Mouse (Mus musculus) v-Abl transformed pro-B cells (cell line): ENCODE measurements around the gene Nckap5l.
"Not testable (repeated sequence)": the region's sequence is repeated elsewhere in the genome, so short reads cannot be mapped to it uniquely, and the experiment has no call there.

Experiments used
- in situ Hi-C, 2 experiments: fragments of 400-800 bp; cut with MboI; formaldehyde crosslinking; loops; one replicate each; pipeline ENCODE4 v1.15.1; 2025; ENCODE audit not compliant: unreplicated experiment in 2 of 2

The Nckap5l gene

GRCm38 (mm10) chr15:99405150-99405549 is 52.4 kb downstream of the Nckap5l start:
- in situ Hi-C loops: no loop called here

GRCm38 (mm10) chr15:99403159-99403889 is 54.2 kb downstream of the Nckap5l start:
- in situ Hi-C loops: no loop called here

DNA sequence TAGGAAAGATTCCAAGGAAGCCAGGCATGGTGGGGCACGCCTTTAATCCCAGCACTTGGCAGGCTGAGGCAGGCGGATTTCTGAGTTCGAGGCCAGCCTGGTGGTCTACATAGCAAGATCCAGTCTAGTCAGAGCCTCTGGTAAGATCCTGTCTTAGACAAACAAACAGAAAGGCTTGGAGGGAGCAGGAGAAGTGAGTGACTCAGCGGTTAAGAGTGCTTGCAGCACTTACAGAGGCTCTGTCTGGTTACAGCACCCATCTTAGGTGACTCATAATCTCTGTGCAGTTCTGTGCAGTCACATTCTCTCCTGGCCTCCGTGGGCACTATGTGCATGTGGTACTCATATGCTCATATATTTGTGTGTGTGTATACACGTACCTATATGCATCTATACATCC is 56.9 kb downstream of the Nckap5l start:
- in situ Hi-C loops: no loop called here

GRCm38 (mm10) chr15:99399503-99400245 is 57.9 kb downstream of the Nckap5l start:
- in situ Hi-C loops: loop anchor here in 1 of 2 experiments (10.0 kb wide), 1 partner anchor 365 kb away; no protein-coding TSS in a partner anchor

DNA sequence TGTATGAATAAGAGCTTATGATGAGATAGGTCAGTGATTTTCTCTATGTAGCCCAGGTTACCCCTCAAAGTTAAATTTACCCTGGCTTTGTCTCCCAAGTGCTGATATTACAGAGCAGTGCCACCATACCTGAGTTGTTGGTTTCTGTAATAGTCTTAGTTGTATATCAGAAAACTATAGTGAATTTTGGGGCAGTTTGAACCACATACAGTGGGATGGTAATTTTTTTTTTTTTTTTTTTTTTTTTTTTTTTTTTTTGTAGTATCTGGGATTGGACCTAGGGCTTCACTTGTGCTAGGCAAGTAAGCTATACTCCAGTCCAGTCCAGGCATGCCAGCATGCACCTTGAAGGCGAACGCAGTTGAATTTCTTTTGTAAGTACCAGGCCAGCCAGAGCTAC is 59.9 kb downstream of the Nckap5l start:
- in situ Hi-C loops: loop anchor here in 1 of 2 experiments (10.0 kb wide), 1 partner anchor 363 kb away; no protein-coding TSS in a partner anchor

DNA sequence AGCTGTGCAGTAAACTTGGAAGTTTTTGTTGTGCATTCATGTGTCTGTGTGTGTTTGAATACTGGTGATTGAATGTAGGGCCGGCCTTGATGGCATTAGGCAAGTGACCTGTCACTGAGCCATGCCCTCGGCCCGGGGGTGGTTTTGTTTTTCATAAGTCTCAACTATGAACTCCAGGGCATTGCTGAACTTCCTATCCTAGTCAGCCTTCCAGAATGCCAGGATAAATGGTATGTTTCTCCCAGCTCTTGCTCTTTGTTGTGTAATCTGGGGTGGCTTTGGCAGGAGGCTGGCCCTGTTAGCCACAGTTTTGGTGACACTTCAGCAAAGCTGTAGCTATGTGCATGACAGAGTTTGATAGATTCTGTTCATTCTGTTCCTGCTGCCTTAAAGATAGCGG is 60.7 kb downstream of the Nckap5l start:
- in situ Hi-C loops: loop anchor here in 1 of 2 experiments (10.0 kb wide), 1 partner anchor 362 kb away; no protein-coding TSS in a partner anchor

DNA sequence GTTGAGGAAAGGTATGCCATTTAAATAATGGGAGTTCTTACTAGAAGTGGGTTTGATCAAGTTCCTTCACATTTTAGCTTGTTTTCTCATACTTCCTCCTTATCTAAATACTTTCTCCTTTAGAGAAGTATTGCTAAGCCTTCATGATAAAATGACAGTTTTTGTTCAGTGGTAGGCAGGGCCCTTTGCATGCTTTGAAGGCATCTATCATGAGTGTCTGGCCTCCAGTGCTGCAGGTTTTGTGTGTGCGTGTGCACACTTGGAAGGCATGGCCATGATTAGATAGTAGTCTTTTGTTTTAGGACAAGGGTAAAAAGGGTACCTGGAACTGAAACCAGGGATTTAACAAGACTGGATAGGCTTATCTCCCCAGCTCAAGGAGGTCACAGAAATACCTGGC is 61.1 kb downstream of the Nckap5l start:
- in situ Hi-C loops: loop anchor here in 1 of 2 experiments (10.0 kb wide), 1 partner anchor 362 kb away; no protein-coding TSS in a partner anchor

- in situ Hi-C loops: loop anchor here in 1 of 2 experiments (10.0 kb wide), 1 partner anchor 359 kb away; no protein-coding TSS in a partner anchor
Measured at GRCm38 (mm10) chr15:99393386-99394252, 63.9 kb downstream of the Nckap5l start.

GRCm38 (mm10) chr15:99392486-99393385 is 64.8 kb downstream of the Nckap5l start, which contains the start of gene Tmbim6:
TSS of gene Tmbim6 (plus strand) at chr15:99392882.
- in situ Hi-C loops: loop anchor here in 1 of 2 experiments (10.0 kb wide), 1 partner anchor 358 kb away; no protein-coding TSS in a partner anchor

DNA sequence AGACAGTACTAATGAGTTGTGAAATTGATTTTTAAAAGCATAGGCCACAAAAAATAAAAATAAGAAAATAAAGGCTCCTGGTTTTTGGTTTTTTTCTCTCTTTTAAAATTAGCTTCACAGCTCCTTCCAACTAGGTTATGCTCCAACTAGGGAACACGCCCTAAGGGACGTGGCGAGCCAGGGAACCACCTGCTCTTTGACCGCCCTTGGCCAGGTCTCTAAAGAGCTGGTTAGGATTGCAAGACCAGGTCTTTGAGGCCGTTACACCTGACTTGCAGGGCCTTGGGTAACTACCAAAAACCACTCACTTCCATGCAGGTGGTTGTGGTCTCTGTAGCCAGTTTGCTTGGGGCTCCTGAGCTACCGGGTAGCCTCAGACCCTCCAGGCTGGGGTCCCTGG is 65.6 kb downstream of the Nckap5l start:
- in situ Hi-C loops: loop anchor here in 1 of 2 experiments (10.0 kb wide), 1 partner anchor 357 kb away; no protein-coding TSS in a partner anchor

DNA sequence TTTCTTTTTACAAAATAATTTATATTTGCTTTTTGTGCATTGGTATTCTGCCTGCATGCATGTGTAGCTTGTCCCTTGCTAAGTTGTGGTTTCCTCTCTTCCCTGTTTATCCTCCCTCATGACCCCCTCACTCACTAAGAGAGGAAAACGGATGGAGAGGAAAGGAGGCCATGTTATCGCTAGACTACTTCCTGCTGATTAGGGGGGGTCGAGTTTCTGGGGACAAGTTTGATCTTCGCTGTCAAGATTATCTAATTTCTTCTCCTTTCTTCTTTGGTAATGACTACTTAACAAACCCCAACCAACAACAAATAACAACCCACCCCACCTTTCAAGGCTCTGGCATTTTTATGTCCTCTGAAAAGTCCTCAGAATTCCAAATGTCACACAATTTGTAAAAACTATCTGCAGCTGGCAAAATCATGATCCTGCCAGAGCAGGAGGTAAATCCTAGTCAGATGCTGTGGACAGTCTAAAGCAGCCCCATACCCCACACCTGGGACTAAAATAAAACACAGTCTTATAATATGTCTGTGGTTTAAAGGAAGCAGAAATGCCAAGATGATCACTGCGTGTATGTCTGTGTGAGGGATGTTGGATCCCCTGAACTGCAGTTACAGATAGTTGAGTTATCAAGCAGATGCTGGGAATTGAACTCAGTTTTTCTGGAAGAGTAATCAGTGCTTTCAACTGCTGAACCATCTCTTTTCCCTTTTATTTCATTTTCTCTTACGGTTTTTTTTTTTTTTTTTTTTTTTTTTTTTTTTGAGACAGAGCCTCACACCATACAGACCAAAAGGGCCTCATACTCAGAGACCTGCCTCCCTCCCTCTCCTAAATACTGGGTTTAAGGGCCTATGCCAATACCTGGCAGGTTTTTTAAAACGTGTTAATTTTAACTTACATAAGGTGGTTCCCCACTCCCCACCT is 66.8 kb downstream of the Nckap5l start:
- in situ Hi-C loops: loop anchor here in 1 of 2 experiments (10.0 kb wide), 1 partner anchor 356 kb away; no protein-coding TSS in a partner anchor

DNA sequence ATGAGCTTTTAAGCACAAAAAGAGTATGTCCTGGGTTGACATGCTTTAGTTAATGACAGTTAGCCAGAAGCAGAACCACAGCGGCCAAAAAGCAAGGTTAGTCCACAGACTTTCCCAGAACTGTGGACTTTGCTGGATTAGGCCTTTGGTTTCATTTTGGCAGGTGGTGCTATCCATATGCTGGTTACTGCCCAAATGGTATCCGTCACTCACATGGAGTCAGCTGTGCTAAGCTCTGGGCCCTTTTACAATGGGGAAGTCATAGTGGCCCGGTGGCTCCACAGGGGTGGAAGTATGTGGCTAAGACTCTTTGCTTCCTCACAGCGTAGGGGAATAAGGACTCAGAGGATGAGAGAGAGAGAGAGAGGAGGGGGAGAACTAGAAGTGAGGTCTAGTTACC is 69.6 kb downstream of the Nckap5l start:
- in situ Hi-C loops: no loop called here

GRCm38 (mm10) chr15:99386796-99387195 is 70.8 kb downstream of the Nckap5l start:
- in situ Hi-C loops: no loop called here

- in situ Hi-C loops: not testable (repeated sequence)
Measured at GRCm38 (mm10) chr15:99386110-99386509, 71.4 kb downstream of the Nckap5l start.

- in situ Hi-C loops: no loop called here
Measured at GRCm38 (mm10) chr15:99384071-99384470, 73.5 kb downstream of the Nckap5l start.

DNA sequence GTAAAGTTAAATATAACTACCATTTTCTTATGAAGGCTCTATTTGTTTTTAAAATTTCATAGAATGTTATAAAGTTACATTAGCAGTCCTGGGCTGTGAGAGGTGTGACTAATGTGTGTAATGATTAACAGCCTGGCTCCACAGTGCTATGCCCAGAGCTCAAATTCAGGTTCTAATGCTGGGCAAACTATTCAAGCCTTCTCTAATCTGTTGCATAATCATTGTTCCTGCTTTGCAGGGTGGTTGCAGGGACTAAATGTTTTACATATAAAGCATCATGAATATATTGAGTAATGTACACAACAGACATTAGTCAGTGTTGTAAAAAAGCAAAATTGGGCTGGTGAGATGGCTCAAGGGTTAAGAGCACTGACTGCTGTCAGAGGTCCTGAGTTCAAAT is 74.7 kb downstream of the Nckap5l start:
- in situ Hi-C loops: no loop called here

DNA sequence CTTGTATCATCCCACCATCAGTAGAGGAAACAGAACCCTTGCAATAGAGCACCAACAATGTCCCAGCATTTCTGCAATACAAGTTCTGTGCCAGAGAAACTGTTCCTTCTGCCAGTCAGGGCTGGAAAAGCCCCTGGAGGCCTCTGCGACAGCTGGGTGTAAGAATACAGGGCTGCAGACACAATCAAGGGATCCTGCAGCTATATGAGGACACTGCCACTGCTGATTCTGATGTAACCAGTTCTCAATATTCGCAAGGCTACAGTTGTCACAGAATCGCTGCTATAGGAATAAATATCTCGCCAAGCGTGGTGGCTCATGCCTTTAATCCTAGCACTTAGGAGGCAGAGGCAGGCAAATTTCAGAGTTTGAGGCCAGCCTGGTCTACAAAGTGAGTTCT is 81.3 kb downstream of the Nckap5l start:
- in situ Hi-C loops: no loop called here

- in situ Hi-C loops: no loop called here
Measured at GRCm38 (mm10) chr15:99375581-99375980, 82.0 kb downstream of the Nckap5l start.
